Mouse (Mus musculus) heart, embryonic 16.5 days (tissue): Measurements from ENCODE around the gene Zkscan17. TPM values are rescaled to one million over a fixed set of nuclear protein-coding genes. Genes with fewer than 3 reads are reported as not detected.
"Not testable (repeated sequence)": the region's sequence is repeated elsewhere in the genome, so short reads cannot be mapped to it uniquely, and the experiment has no call there.

Experiments
- ATAC-seq: fragments of 200-750 bp; cut with Nextera tagmentation; replicated peaks from 2 replicates; pipeline ENCODE4 v1.8.0; 2017; ENCODE audit warnings: moderate number of reproducible peaks; ENCODE audit not compliant: insufficient read depth, low FRiP score; ENCODE audit errors: extremely low read depth
- H3K27ac ChIP-seq: fragments of 300-500 bp; sonication (generic); 2 replicates; pipeline ENCODE4 v1.5.1; 2014; ENCODE audit warnings: mild to moderate bottlenecking, low read length, control low read depth, moderate library complexity
- H3K27me3 ChIP-seq: fragments of 300-500 bp; sonication (generic); 2 replicates; pipeline ENCODE4 v1.6.1; 2014; ENCODE audit warnings: low read length, mixed read lengths; ENCODE audit not compliant: control insufficient read depth, insufficient read depth
- H3K36me3 ChIP-seq: fragments of 300-500 bp; sonication (generic); 2 replicates; pipeline ENCODE4 v1.6.1; 2014; ENCODE audit not compliant: control insufficient read depth, insufficient read depth
- H3K4me1 ChIP-seq: fragments of 300-500 bp; sonication (generic); 2 replicates; pipeline ENCODE4 v1.6.1; 2014; ENCODE audit warnings: low read length, mixed read lengths; ENCODE audit not compliant: control insufficient read depth, insufficient read depth
- H3K4me2 ChIP-seq: fragments of 300-500 bp; sonication (generic); 2 replicates; pipeline ENCODE4 v1.6.1; 2014; ENCODE audit warnings: low read depth, mild to moderate bottlenecking, control low read depth, low read length
- H3K4me3 ChIP-seq: fragments of 300-500 bp; sonication (generic); 2 replicates; pipeline ENCODE4 v1.5.1; 2014; ENCODE audit warnings: mild to moderate bottlenecking, control low read depth, low read length
- H3K9ac ChIP-seq: fragments of 300-500 bp; sonication (generic); 2 replicates; pipeline ENCODE4 v1.6.1; 2014; ENCODE audit warnings: low read length, control low read depth
- H3K9me3 ChIP-seq: fragments of 300-500 bp; sonication (generic); replicated peaks from 2 replicates; pipeline ENCODE4 v1.6.1; 2016; ENCODE audit warnings: low read length; ENCODE audit not compliant: control insufficient read depth
- WGBS: fragments of 180-500 bp; shearing (Covaris S2); extraction: QIAGEN DNeasy Blood & Tissue Kit; methylation state at CpG from one replicate; pipeline ENCODE4 v1.1.7; 2014; 5-methylcytosine and 5-hydroxymethylcytosine counted together
- polyA plus RNA-seq: library from polyadenylated mRNA; unstranded; fragments of >200 nt; fragmentation: Nextera tagmentation; extraction: Ambion mirVana; gene quantifications from 2 replicates; pipeline ENCODE4 v1.2.1, GENCODE M21; 2015

Zkscan17 gene
- 14.7 and 15.0 TPM in 2 replicates for polyA plus RNA-seq

DNA sequence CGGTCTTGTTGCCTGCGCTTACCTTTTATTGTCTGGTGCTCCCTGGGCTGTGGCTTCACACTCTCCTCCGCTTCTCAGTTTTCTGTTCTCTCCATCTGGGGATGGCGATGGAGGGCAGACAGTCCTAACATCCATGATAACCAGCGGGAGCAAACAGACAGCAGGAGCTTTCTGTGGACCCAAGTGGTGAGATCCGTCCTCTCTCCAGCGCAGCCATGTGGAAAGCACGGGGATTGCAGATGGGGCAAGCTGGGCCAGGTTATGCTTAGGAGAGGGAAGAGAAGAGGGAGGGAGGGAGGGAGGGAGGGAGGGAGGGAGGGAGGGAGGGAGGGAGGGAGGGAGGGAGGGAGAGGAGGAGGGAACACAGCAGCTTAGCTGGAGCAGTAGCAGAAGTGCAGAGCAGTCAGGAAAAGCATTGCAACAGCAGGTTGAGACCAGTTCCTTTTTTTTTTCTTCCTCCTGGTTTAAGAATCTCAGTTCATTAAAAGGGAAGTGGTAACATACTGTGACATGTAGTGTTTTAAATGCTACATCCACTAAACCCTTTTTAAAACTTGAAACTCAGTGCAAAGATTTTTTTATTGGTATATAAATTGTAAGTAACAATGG is at the start of gene Zkscan17:
Gene Zkscan17, minus strand, starts transcription at position 280 of the 609 bp plus-strand sequence.
- no peak for ATAC-seq
- H3K4me1 ChIP-seq, result no peaks in the 10 kb centered on the region
- WGBS, result 42% methylated on average over 8 of the region's 8 CpGs

DNA sequence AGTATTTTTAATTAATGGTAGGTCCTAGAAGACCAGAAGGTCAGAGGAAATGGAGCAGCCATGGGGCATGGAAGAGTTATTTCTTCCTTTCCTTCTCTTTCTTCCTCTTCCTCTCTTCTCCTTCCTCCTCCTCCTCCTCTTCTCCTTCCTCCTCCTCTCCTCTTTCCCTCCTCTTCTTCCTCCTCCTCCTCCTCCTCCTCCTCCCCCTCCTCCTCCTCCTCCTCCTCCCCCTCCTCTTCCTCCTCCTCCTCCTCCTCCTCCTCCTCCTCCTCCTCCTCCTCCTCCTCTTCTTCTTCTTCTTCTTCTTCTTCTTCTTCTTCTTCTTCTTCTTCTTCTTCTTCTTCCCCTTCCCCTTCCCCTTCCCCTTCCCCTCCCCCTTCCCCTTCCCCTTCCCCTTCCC is 49.6 kb upstream of the Zkscan17 start, which contains the start of gene Olfr222:
Gene Olfr222, minus strand, starts transcription at position 101 of the 400 bp plus-strand sequence.
- H3K27me3 ChIP-seq, result peaks cover 13% of the 10 kb centered on the region
- not testable (repeated sequence) for H3K9ac ChIP-seq

More for the DNA sequence above, at the start of gene Zkscan17:
- H3K36me3 ChIP-seq, result no peaks in the 10 kb centered on the region
- no peaks in the 10 kb centered on the region for H3K27me3 ChIP-seq
- peaks cover 4% of the 10 kb centered on the region; the same call in 1 of the 2 replicates for H3K9me3 ChIP-seq
- H3K4me3 ChIP-seq, result no peak within 1 kb of the TSS
- H3K4me2 ChIP-seq, result no peak within 1 kb of the TSS
- H3K9ac ChIP-seq, result no peak within 1 kb of the TSS
- H3K27ac ChIP-seq, result no peak within 1 kb of the TSS

DNA sequence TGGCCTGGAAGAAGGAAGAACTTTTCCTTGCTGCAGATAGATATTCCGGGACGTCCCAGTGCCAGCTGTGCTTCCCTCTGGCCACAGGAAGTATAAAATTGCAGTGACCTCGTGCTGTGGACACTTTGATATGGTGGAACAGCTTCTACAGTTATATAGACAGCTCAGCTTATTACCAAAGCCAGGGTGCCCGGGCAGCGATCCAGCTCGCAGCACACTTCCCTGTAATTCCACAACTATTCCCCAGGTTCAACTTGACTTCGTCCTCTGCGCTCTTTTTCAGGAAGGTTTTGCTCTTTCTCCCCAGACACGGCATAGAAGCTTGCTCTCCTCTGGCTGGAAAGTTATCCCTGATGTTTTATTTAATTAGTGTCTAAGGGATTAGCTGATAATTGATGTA is 49.2 kb upstream of the Zkscan17 start:
- ATAC-seq, result no peak
- no peaks in the 10 kb centered on the region for H3K36me3 ChIP-seq
- no peaks in the 10 kb centered on the region for H3K9me3 ChIP-seq
- H3K27me3 ChIP-seq, result peaks cover 17% of the 10 kb centered on the region
- H3K4me2 ChIP-seq, result no peak overlapping the region
- no peak overlapping the region for H3K4me3 ChIP-seq
- H3K27ac ChIP-seq, result no peak overlapping the region
- H3K4me1 ChIP-seq, result no peaks in the 10 kb centered on the region
- WGBS, result 50% methylated on average over 9 of the region's 9 CpGs
- no peak overlapping the region for H3K9ac ChIP-seq

More for the DNA sequence above, 49.6 kb upstream of the Zkscan17 start, which contains the start of gene Olfr222:
- H3K4me1 ChIP-seq, H3K4me3 ChIP-seq, H3K36me3 ChIP-seq, ATAC-seq, H3K27ac ChIP-seq, H3K9me3 ChIP-seq, H3K4me2 ChIP-seq: not testable (repeated sequence)

DNA sequence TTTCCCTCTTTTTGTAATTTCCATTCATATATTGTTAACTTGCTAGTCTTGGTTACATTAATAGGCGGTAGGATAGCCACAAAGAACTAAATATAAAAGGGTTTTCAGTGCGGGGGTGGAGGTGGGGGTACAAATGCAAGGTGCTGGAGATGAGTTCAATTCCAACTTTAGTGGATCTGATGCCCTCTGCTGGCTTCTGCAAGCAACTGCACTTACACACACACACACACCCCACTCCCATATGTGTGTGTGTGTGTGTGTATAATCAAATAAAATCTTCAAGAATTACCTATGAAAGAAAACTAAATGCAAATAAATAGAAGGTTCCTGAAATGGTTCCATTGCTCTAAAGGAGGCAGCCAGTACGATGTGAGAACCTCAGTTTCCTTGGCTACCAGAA is 42.8 kb upstream of the Zkscan17 start:
- 58% methylated on average over 3 of the region's 3 CpGs for WGBS
- no peaks in the 10 kb centered on the region for H3K36me3 ChIP-seq

DNA sequence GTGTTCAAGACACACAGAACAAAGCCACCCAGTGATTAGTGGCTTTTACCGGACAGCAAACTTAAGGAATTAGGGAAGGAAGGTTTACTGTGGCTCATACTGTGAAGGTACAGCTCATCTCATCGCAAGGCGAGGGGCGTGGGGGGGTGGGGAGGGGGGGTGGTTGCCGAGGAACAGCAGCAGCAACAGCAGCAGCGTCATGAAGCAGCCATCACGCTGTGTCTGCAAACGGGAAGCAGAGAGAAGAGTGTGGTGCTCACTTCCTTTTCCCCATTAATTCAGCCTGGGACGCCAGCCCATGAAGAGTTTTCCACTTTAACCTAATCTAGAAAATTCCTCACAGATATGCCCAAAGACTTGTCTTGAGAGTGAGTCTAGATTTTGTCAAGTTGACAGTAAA is 36.3 kb upstream of the Zkscan17 start:
- H3K36me3 ChIP-seq, result no peaks in the 10 kb centered on the region
- peaks cover 2% of the 10 kb centered on the region; the same call in 1 of the 2 replicates for H3K27me3 ChIP-seq
- H3K9ac ChIP-seq, result no peak overlapping the region
- whole genome bisulfite sequencing, result 66% methylated on average over 9 of the region's 9 CpGs
- H3K9me3 ChIP-seq, result no peaks in the 10 kb centered on the region
- ATAC-seq, result no peak
- no peak overlapping the region for H3K27ac ChIP-seq
- H3K4me3 ChIP-seq, result no peak overlapping the region
- no peaks in the 10 kb centered on the region for H3K4me1 ChIP-seq
- no peak overlapping the region for H3K4me2 ChIP-seq

More for the DNA sequence above, 42.8 kb upstream of the Zkscan17 start:
- no peak for ATAC-seq
- H3K4me1 ChIP-seq, result no peaks in the 10 kb centered on the region
- H3K27ac ChIP-seq, result no peak overlapping the region
- no peak overlapping the region for H3K9ac ChIP-seq
- H3K4me3 ChIP-seq, result no peak overlapping the region
- H3K9me3 ChIP-seq, result no peaks in the 10 kb centered on the region
- H3K4me2 ChIP-seq, result no peak overlapping the region
- peaks cover 22% of the 10 kb centered on the region for H3K27me3 ChIP-seq

DNA sequence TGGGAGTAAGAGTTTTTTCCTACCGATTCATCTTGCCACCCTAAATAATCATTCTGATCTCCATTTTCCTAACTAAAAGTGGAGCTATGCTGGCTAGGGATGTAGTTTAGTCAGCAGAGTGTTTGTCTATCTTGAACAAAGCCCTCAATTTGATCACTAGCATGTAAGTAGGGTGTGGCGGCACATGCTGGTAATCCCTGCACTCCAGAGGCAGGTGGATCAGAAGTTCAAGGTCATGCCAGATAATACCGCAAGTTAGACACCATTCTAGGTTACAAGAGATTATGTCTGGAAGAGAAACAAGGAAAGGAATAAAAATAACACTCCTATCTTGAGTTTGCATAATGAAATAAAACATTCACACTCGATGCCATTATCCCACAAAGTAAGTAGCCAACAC is 35.8 kb upstream of the Zkscan17 start:
- WGBS, result 86% methylated on average over 4 of the region's 4 CpGs
- Histone ChIP-seq H3K27ac (no peak overlapping the region), H3K9me3 (no peaks in the 10 kb centered on the region), H3K27me3 (no peaks in the 10 kb centered on the region), H3K4me3 (no peak overlapping the region), H3K4me2 (no peak overlapping the region), H3K4me1 (no peaks in the 10 kb centered on the region), H3K36me3 (no peaks in the 10 kb centered on the region), H3K9ac (no peak overlapping the region)
- ATAC-seq, result no peak

DNA sequence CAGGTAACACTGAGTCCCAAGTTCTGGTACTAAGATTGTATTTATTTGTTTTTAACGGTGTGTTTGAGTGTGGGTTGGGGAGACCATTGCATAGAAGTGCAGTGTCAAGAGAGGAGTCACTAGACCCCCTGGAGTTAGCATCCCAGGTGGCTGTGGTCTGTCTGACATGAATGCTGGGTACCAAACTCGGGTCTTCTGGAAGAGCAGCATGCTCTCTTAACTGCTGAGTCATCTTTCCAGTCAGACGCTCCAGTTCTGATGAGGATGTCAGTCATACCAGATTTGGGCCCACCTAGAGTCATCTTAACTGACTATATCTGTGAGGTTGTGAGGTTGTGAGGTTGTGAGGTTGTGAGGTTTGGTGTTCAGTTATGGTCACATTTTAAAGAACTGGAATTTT is 34.4 kb upstream of the Zkscan17 start:
- Histone ChIP-seq H3K4me1 (no peaks in the 10 kb centered on the region), H3K4me3 (no peak overlapping the region), H3K27ac (no peak overlapping the region), H3K27me3 (no peaks in the 10 kb centered on the region), H3K36me3 (no peaks in the 10 kb centered on the region), H3K4me2 (no peak overlapping the region), H3K9ac (no peak overlapping the region), H3K9me3 (no peaks in the 10 kb centered on the region)
- ATAC-seq, result no peak
- WGBS, result 58% methylated on average over 3 of the region's 3 CpGs

DNA sequence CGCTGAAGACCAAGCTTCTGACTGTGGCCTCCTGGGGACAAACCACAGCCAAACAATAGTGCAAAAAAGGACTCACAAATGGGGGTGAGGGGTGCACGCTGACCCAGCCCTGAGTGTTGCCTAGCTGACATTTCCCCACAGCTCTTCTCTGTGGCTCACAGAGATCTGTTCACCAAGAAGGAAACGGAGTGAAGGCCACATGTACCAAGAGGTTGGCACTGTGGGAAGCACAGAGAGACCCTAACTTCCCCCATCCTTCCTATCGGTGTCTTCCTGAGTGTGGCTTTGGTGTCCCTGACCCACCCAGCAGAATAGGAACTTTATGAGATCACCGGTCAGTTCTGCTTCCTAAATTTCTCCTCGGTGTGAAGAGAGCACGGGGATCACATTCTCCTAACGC is 28.0 kb upstream of the Zkscan17 start:
- no peak overlapping the region for H3K4me3 ChIP-seq
- no peak overlapping the region for H3K27ac ChIP-seq
- no peak for ATAC-seq
- H3K27me3 ChIP-seq, result no peaks in the 10 kb centered on the region
- no peaks in the 10 kb centered on the region for H3K36me3 ChIP-seq
- WGBS, result 75% methylated on average over 8 of the region's 8 CpGs
- no peaks in the 10 kb centered on the region for H3K4me1 ChIP-seq
- H3K4me2 ChIP-seq, result no peak overlapping the region
- no peaks in the 10 kb centered on the region for H3K9me3 ChIP-seq
- H3K9ac ChIP-seq, result no peak overlapping the region

DNA sequence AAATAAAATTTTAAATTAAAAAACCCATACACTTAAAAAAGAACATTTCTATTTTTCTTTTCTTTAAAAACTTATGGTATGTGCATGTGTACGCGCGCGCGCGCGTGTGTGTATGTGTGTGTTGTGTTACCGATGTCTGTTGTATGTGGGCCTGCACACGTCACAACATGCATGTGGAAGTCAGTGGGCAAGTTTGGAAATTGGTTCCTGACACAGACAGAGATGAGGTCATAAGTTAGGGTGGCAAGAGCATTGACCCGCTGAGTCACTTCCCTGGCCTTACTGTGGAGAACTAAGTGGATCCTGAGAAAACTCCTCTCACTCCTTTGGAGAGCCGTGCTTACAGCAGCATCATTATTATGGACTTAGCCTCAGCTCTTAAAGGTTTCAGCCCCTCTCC is 27.6 kb upstream of the Zkscan17 start:
- Histone ChIP-seq H3K27ac (no peak overlapping the region), H3K36me3 (no peaks in the 10 kb centered on the region), H3K9me3 (no peaks in the 10 kb centered on the region), H3K4me3 (no peak overlapping the region), H3K4me1 (no peaks in the 10 kb centered on the region), H3K27me3 (no peaks in the 10 kb centered on the region), H3K9ac (no peak overlapping the region), H3K4me2 (no peak overlapping the region)
- no peak for ATAC-seq
- WGBS, result 89% methylated on average over 11 of the region's 11 CpGs
